Mouse (Mus musculus): ENCODE results near the gene Lrrc4c.

DNA sequence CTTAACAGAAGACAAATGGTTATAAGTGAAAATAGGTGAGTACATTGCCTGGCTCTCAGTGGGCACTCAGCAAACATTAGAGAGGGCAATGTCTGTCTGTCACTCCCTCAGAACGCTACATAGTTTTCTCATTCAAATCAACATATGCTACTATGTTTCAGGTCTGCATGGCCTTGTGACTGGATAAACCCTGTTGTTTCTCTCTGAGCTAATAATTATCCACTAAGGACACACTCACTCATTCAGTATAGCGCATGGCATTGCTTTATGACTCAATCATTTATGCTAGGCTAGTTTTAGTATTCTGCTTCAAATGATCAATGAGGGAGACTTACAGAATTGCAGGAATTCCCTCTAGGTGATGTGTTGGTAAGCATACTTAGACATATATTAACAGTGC is 1292.6 kb downstream of the Lrrc4c start:
- no peak for TF ChIP-seq POLR2A (IDR thresholded peaks at IDR 0.05; ENCODE audit: control insufficient read depth, low read depth, low read length)
- TF ChIP-seq CTCF (IDR thresholded peaks at IDR 0.05; ENCODE audit: control insufficient read depth, insufficient read depth, insufficient replicate concordance, low read depth, low read length): no peak
